Mouse (Mus musculus) midbrain, embryonic 10.5 days (tissue): ENCODE results near the gene Plgrkt. TPM values are rescaled to one million over a fixed set of nuclear protein-coding genes. Genes with fewer than 3 reads are reported as not detected.

Source experiments
- DNase-seq: peaks from one replicate; pipeline ENCODE4 v3.0.0-alpha.2; 2017; ENCODE audit warnings: low spot score
- H3K27ac ChIP-seq: fragments of 300-500 bp; sonication (generic); replicated peaks from 2 replicates; pipeline ENCODE4 v1.5.1; 2016; ENCODE audit warnings: mild to moderate bottlenecking
- H3K27me3 ChIP-seq: fragments of 300-500 bp; sonication (generic); 2 replicates; pipeline ENCODE4 v1.6.1; 2016; ENCODE audit warnings: low read depth, mild to moderate bottlenecking; ENCODE audit not compliant: poor library complexity, severe bottlenecking
- H3K36me3 ChIP-seq: fragments of 300-500 bp; sonication (generic); 2 replicates; pipeline ENCODE4 v1.6.1; 2016; ENCODE audit warnings: mild to moderate bottlenecking, moderate library complexity
- H3K4me1 ChIP-seq: fragments of 300-500 bp; sonication (generic); 2 replicates; pipeline ENCODE4 v1.6.1; 2016
- H3K4me3 ChIP-seq: fragments of 300-500 bp; sonication (generic); 2 replicates; pipeline ENCODE4 v1.5.1; 2016; ENCODE audit warnings: mild to moderate bottlenecking, moderate library complexity
- H3K9me3 ChIP-seq: fragments of 300-500 bp; sonication (generic); replicated peaks from 2 replicates; pipeline ENCODE4 v1.6.1; 2016; ENCODE audit warnings: mild to moderate bottlenecking
- WGBS: fragments of 180-500 bp; shearing (Covaris S2); methylation state at CpG from one replicate; pipeline ENCODE4 v1.1.7; 2016; 5-methylcytosine and 5-hydroxymethylcytosine counted together
- polyA plus RNA-seq: library from polyadenylated mRNA; unstranded; fragments of >200 nt; fragmentation: Nextera tagmentation; extraction: Ambion mirVana; gene quantifications from 2 replicates; pipeline ENCODE4 v1.2.1, GENCODE M21; 2016

Plgrkt gene
- polyA plus RNA-seq, 1 experiment from 2014 or later = 40.4 TPM

- Histone ChIP-seq H3K27ac (peak overlapping the region; percentile 81), H3K9me3 (no peaks in the 10 kb centered on the region), H3K4me1 (peaks cover 19% of the 10 kb centered on the region), H3K4me3 (peak overlapping the region; percentile 64), H3K36me3 (no peaks in the 10 kb centered on the region), H3K27me3 (peaks cover 16% of the 10 kb centered on the region; the same call in 1 of the 2 replicates)
- 3% methylated on average over 33 of the region's 33 CpGs for WGBS
- DNase-seq = peak; percentile 89
Observed at GRCm38 (mm10) chr19:29361468-29362130, 5.6 kb downstream of the Plgrkt start.

DNA sequence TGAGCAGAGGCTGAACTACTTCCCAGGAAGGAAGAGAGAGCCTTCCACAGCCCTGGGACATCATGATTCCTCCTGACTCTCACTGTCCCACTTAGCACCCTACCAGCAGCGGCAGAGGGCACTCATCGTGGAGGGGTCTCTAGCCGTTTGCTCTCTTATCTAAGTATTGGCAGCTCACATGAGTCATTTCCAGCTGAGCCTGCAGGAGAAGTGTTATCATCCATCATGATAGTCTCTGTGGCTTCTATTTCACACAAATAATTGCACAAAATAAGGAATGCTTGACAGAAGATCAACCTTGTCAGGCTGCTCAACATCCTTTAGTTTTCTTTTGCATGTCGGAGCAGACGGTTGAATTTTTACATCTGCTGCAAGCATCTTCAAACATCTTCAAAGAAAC, 6.9 kb downstream of the Plgrkt start:
- Histone ChIP-seq H3K4me3 (no peak overlapping the region), H3K36me3 (no peaks in the 10 kb centered on the region), H3K4me1 (peaks cover 18% of the 10 kb centered on the region), H3K27ac (no peak overlapping the region), H3K9me3 (no peaks in the 10 kb centered on the region), H3K27me3 (peaks cover 8% of the 10 kb centered on the region; the same call in 1 of the 2 replicates)
- 87% methylated on average over 5 of the region's 5 CpGs for WGBS
- DNase-seq = no peak

DNA sequence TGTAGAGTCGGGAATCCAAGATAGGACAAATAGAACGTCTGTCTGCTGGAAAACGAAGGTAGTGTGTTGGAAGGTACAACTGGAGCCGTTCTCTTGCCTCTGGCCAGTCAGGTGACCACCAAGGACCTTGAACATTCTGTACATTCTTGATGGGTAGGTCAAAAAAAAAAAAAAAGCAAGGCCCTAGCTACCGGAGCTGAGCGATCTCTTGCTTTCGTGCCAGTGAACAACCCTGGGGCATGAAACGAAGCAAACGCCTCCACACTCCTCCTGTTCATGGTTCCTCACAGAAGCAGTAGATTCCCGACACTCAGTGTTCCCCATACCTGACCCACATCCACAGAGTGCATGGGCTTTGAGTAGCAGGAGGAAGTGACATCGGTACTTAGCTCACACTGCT, 10.9 kb downstream of the Plgrkt start:
- Histone ChIP-seq H3K9me3 (no peaks in the 10 kb centered on the region), H3K4me3 (no peak overlapping the region), H3K4me1 (peaks cover 7% of the 10 kb centered on the region), H3K27me3 (peaks cover 5% of the 10 kb centered on the region; the same call in 1 of the 2 replicates), H3K27ac (no peak overlapping the region), H3K36me3 (no peaks in the 10 kb centered on the region)
- WGBS = 87% methylated on average over 11 of the region's 11 CpGs
- no peak for DNase-seq

- 5% methylated on average over 20 of the region's 20 CpGs for WGBS
- DNase-seq = peak; percentile 85
- Histone ChIP-seq H3K36me3 (no peaks in the 10 kb centered on the region), H3K27ac (no peak overlapping the region; the same call in 1 of the 2 replicates), H3K4me3 (peak overlapping the region; percentile 53), H3K27me3 (no peaks in the 10 kb centered on the region), H3K9me3 (no peaks in the 10 kb centered on the region), H3K4me1 (peaks cover 8% of the 10 kb centered on the region)
Observed at GRCm38 (mm10) chr19:29354895-29355877, 12.0 kb downstream of the Plgrkt start.

DNA sequence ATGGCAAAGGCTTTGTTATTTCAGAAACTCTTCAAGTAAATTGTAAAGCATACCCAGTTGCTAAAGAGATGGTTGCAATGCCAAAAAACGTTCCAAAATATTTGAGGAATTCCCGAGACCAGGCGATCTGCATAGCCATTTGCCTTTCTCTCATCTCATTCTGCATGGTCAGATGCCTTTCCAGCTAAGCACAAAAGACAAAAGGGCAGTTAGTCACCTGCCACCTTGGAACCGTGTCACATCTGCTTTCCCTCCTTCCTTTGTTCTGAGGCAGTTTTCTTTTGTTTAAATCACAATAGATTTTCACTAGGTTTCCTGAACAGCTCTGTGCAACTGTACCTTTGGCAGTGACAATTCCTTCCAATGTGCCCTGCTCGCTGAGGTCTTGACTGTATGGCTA, 16.2 kb downstream of the Plgrkt start:
- H3K27ac ChIP-seq = no peak overlapping the region
- H3K27me3 ChIP-seq = no peaks in the 10 kb centered on the region
- no peaks in the 10 kb centered on the region for H3K36me3 ChIP-seq
- no peak overlapping the region for H3K4me3 ChIP-seq
- WGBS = 57% methylated on average over 5 of the region's 5 CpGs
- H3K9me3 ChIP-seq = no peaks in the 10 kb centered on the region
- DNase-seq = no peak
- peaks cover 8% of the 10 kb centered on the region for H3K4me1 ChIP-seq

DNA sequence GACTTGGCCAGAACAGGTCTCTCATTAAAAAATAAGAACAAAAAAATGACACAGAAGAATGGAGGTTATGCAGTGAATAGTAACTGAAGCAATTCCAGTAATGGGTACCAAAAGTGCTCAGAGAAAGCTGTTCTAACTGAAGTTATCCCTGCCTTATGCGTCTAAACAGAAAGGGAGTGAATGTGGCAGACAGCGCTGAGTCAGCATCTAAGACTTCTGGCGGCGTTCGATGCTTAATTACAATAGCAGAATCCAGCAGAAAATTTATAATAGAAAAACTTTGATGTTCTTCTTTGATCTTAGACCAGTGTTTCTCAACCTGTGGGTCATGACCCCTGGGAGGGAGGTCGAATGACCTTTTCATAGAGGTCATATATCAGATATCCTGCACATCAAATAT, 21.6 kb downstream of the Plgrkt start:
- Histone ChIP-seq H3K4me3 (no peak overlapping the region), H3K27ac (no peak overlapping the region), H3K27me3 (no peaks in the 10 kb centered on the region), H3K9me3 (no peaks in the 10 kb centered on the region), H3K4me1 (peaks cover 1% of the 10 kb centered on the region; the same call in 1 of the 2 replicates), H3K36me3 (no peaks in the 10 kb centered on the region)
- DNase-seq = no peak
- WGBS = 86% methylated on average over 6 of the region's 6 CpGs

- Histone ChIP-seq H3K4me3 (no peak overlapping the region), H3K27me3 (no peaks in the 10 kb centered on the region), H3K36me3 (no peaks in the 10 kb centered on the region), H3K27ac (no peak overlapping the region), H3K4me1 (no peaks in the 10 kb centered on the region), H3K9me3 (no peaks in the 10 kb centered on the region)
- DNase-seq = no peak
Observed at GRCm38 (mm10) chr19:29344868-29345267, 22.3 kb downstream of the Plgrkt start.

- no peak overlapping the region for H3K27ac ChIP-seq
- whole genome bisulfite sequencing = 87% methylated on average over 6 of the region's 6 CpGs
- no peak overlapping the region for H3K4me3 ChIP-seq
- no peak for DNase-seq
- no peaks in the 10 kb centered on the region for H3K4me1 ChIP-seq
- no peaks in the 10 kb centered on the region for H3K36me3 ChIP-seq
- no peaks in the 10 kb centered on the region for H3K9me3 ChIP-seq
- no peaks in the 10 kb centered on the region for H3K27me3 ChIP-seq
Observed at GRCm38 (mm10) chr19:29342281-29342680, 24.9 kb downstream of the Plgrkt start.

DNA sequence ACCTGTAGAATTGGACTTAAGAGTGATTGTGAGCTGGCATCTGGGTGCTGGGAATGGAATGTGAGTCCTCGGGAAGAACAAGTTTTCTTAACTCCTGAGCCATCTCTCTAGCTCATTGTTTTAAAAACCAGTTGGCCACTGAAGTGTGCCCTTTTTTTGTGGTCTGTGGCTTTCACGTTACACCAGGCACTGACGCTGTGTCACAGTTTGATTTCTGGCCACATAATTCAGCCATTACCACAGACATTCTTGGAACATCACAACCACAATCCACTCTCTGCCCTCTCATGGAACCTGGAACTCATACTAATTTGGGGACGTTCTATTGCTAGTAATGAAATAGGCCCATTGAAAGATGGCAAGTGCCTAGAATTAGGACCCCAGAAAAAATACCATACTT, 26.2 kb downstream of the Plgrkt start:
- Histone ChIP-seq H3K27me3 (no peaks in the 10 kb centered on the region), H3K4me3 (no peak overlapping the region), H3K4me1 (no peaks in the 10 kb centered on the region), H3K9me3 (no peaks in the 10 kb centered on the region), H3K27ac (no peak overlapping the region), H3K36me3 (no peaks in the 10 kb centered on the region)
- no peak for DNase-seq
- 87% methylated on average over 4 of the region's 4 CpGs for WGBS

DNA sequence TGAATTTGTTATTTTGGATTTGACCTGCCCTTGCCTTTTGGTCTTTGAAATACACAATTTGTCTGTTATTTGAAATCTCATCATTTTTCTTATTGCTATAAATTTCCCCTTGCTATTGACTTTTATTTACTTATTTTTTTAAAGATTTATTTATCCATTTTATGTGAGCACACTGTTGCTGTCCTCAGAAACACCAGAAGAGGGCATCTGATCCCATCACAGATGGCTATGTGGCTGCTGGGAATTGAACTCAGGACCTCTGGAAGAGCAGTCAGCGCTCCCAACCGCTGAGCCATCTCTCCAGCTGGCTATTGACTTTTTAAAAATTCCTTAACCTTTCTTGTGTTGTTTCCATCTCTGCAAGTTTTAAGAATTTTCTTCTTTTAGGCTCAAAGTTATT, 30.6 kb downstream of the Plgrkt start:
- no peak overlapping the region for H3K27ac ChIP-seq
- no peaks in the 10 kb centered on the region for H3K9me3 ChIP-seq
- no peaks in the 10 kb centered on the region for H3K36me3 ChIP-seq
- H3K4me3 ChIP-seq = no peak overlapping the region
- no peak for DNase-seq
- peaks cover 11% of the 10 kb centered on the region for H3K4me1 ChIP-seq
- WGBS = 92% methylated on average over 2 of the region's 2 CpGs
- H3K27me3 ChIP-seq = peaks cover 27% of the 10 kb centered on the region

- H3K36me3 ChIP-seq = no peaks in the 10 kb centered on the region
- H3K27me3 ChIP-seq = peaks cover 27% of the 10 kb centered on the region
- peaks cover 11% of the 10 kb centered on the region for H3K4me1 ChIP-seq
- no peaks in the 10 kb centered on the region for H3K9me3 ChIP-seq
- peak within 1 kb of the TSS; percentile 84 for H3K27ac ChIP-seq
- H3K4me3 ChIP-seq = peak within 1 kb of the TSS; percentile 58
- peak; percentile 62 for DNase-seq
- WGBS = 3% methylated on average over 23 of the region's 23 CpGs
Observed at GRCm38 (mm10) chr19:29334068-29334745, 33.0 kb downstream of the Plgrkt start, which contains the start of gene Rln1. TSS of gene Rln1 (minus strand) at chr19:29334670.

GRCm38 (mm10) chr19:29326822-29327552, 40.2 kb downstream of the Plgrkt start:
- 77% methylated on average over 13 of the region's 13 CpGs for WGBS
- Histone ChIP-seq H3K27ac (no peak overlapping the region), H3K9me3 (no peaks in the 10 kb centered on the region), H3K36me3 (no peaks in the 10 kb centered on the region), H3K27me3 (peaks cover 21% of the 10 kb centered on the region), H3K4me3 (no peak overlapping the region), H3K4me1 (peaks cover 13% of the 10 kb centered on the region)
- no peak for DNase-seq
